Mouse (Mus musculus) hematopoietic stem cell, adult 5-6 weeks (primary cell): ENCODE measurements at regions not wholly inside any gene's neighbourhood (a gene's known extent, or its start where the extent isn't known, plus 50 kb on each side); places are given as distances from the start of the nearest gene placed in this dataset.
A peak's percentile ranks its signal among the peaks of the same experiment; 100 is the strongest.

ENCODE experiments used
- ATAC-seq, 2 experiments: fragments of 125-278 bp in 1 of 2; replicated peaks in 1 of 2; 2 replicates each; pipeline ENCODE4 v1.8.0; 2016 to 2017; ENCODE audit warnings: inconsistent platforms in 2 of 2, mild to moderate bottlenecking in 2 of 2, moderate number of reproducible peaks in 2 of 2, low read depth in 1 of 2, moderate TSS enrichment in 1 of 2; ENCODE audit not compliant: low FRiP score in 2 of 2, poor library complexity in 2 of 2, severe bottlenecking in 2 of 2, insufficient read depth in 1 of 2, low TSS enrichment in 1 of 2

- no peak for ATAC-seq
Measured at GRCm38 (mm10) chr2:19714025-19714424, 56.5 kb downstream of the Otud1 start.

GRCm38 (mm10) chr2:19715564-19716238 lies 58.1 kb downstream of the Otud1 start:
- peak; percentile 96 to 98 for ATAC-seq

GRCm38 (mm10) chr2:19716388-19716787 lies 58.8 kb downstream of the Otud1 start:
- no peak for ATAC-seq

GRCm38 (mm10) chr2:19726085-19726484 lies 68.5 kb downstream of the Otud1 start:
- ATAC-seq = no peak

- peak; percentile 53 to 60; a peak in 2 of 4 replicates for ATAC-seq
Measured at GRCm38 (mm10) chr2:19726904-19727303, 69.4 kb downstream of the Otud1 start.

GRCm38 (mm10) chr2:19732922-19733859 lies 75.6 kb downstream of the Otud1 start:
- ATAC-seq = no peak

- peak; percentile 60 to 63 for ATAC-seq
Measured at GRCm38 (mm10) chr2:19734164-19734870, 76.8 kb downstream of the Otud1 start.

GRCm38 (mm10) chr2:19741508-19741907 lies 84.0 kb downstream of the Otud1 start:
- ATAC-seq = no peak

GRCm38 (mm10) chr2:19743467-19743866 lies 85.9 kb downstream of the Otud1 start:
- ATAC-seq = no peak

GRCm38 (mm10) chr2:19744986-19745660 lies 87.6 kb downstream of the Otud1 start:
- no peak for ATAC-seq

GRCm38 (mm10) chr2:19752753-19753152 lies 95.2 kb downstream of the Otud1 start:
- no peak for ATAC-seq

GRCm38 (mm10) chr2:19753479-19753878 lies 95.9 kb downstream of the Otud1 start:
- no peak for ATAC-seq

- ATAC-seq = no peak
Measured at GRCm38 (mm10) chr2:19757910-19758309, 100.4 kb downstream of the Otud1 start.

- peak; percentile 27 to 29; a peak in 2 of 4 replicates for ATAC-seq
Measured at GRCm38 (mm10) chr2:19759169-19759568, 101.6 kb downstream of the Otud1 start.

- ATAC-seq = no peak
Measured at GRCm38 (mm10) chr2:19759577-19759976, 102.0 kb downstream of the Otud1 start.

- no peak for ATAC-seq
Measured at GRCm38 (mm10) chr2:19762996-19763395, 105.4 kb downstream of the Otud1 start.

GRCm38 (mm10) chr2:19784913-19785312 lies 124.7 kb upstream of the Etl4 start:
- ATAC-seq = no peak
